ENCODE assay signal across 20 mouse cellular contexts in genomic region chr17:79394799-79395198, GRCm38 (mm10). TPM values are rescaled to one million over a fixed set of nuclear protein-coding genes. Genes with fewer than 3 reads are reported as not detected.
DNase-seq lines count a peak whose midpoint lies in the region; ATAC-seq and TF ChIP-seq lines count a peak whose summit lies in the region.
"Had no signal": no experiment of that assay in that cellular context is flagged by ENCODE, and none has a peak within 500 bp of the region (broad histone marks: within the 10 kb centered on the region; RNA-seq: fewer than 3 reads in every experiment).

No protein-coding gene starts in this region.

- ATAC-seq in midbrain, embryonic 15.5 days (replicated peaks) = peak; percentile 60; the same call in 1 of the 2 replicates
- no peak for ATAC-seq in midbrain, embryonic 11.5 days (ENCODE audit: low FRiP score)
- ATAC-seq: forebrain, embryonic 15.5 days had no signal

- no peaks in the 10 kb centered on the region for H3K9me3 ChIP-seq in midbrain, embryonic 15.5 days
- no peaks in the 10 kb centered on the region for H3K9me3 ChIP-seq in midbrain, embryonic 11.5 days (ENCODE audit: control insufficient read depth, low read length)
- H3K9me3 ChIP-seq: forebrain, embryonic 15.5 days; heart, embryonic 13.5 days; liver, embryonic 15.5 days; megakaryocyte, embryonic 14.5 days; neural tube, embryonic 15.5 days had no signal

- WGBS in midbrain, embryonic 15.5 days = 67% methylated on average over 5 of the region's 5 CpGs
- WGBS in midbrain, embryonic 11.5 days = 87% methylated on average over 5 of the region's 5 CpGs

- H3K4me3 ChIP-seq in midbrain, embryonic 15.5 days = no peak overlapping the region
- H3K4me3 ChIP-seq in midbrain, embryonic 11.5 days (ENCODE audit: low read depth, low read length) = no peak overlapping the region
- H3K4me3 ChIP-seq: forebrain, embryonic 15.5 days; heart, embryonic 13.5 days; liver, embryonic 15.5 days; megakaryocyte, embryonic 14.5 days; myocyte; neural tube, embryonic 15.5 days had no signal

- no peak for TF ChIP-seq POLR2A in brain, embryonic 14.5 days (IDR thresholded peaks at IDR 0.05; ENCODE audit: borderline replicate concordance, extremely low read depth, insufficient read depth, insufficient read length, poor library complexity, severe bottlenecking)

- H3K4me2 ChIP-seq in midbrain, embryonic 15.5 days = no peak overlapping the region
- no peak overlapping the region for H3K4me2 ChIP-seq in midbrain, embryonic 11.5 days
- H3K4me2 ChIP-seq: forebrain, embryonic 15.5 days; heart, embryonic 13.5 days; liver, embryonic 15.5 days; neural tube, embryonic 15.5 days had no signal

- no peaks in the 10 kb centered on the region for H3K36me3 ChIP-seq in midbrain, embryonic 15.5 days (replicated peaks)
- H3K36me3 ChIP-seq in midbrain, embryonic 11.5 days (ENCODE audit: control insufficient read depth, insufficient read depth, low read length) = no peaks in the 10 kb centered on the region
- H3K36me3 ChIP-seq: forebrain, embryonic 15.5 days; heart, embryonic 13.5 days; liver, embryonic 15.5 days; neural tube, embryonic 15.5 days had no signal

- no peaks in the 10 kb centered on the region for H3K27me3 ChIP-seq in midbrain, embryonic 15.5 days (replicated peaks)
- H3K27me3 ChIP-seq in midbrain, embryonic 11.5 days (ENCODE audit: control insufficient read depth, insufficient read depth, low read length) = no peaks in the 10 kb centered on the region
- H3K27me3 ChIP-seq: forebrain, embryonic 15.5 days; heart, embryonic 13.5 days; megakaryocyte, embryonic 14.5 days; neural tube, embryonic 15.5 days had no signal

- no peak overlapping the region for H3K27ac ChIP-seq in midbrain, embryonic 15.5 days
- H3K27ac ChIP-seq in midbrain, embryonic 11.5 days (ENCODE audit: low read depth, low read length) = no peak overlapping the region
- H3K27ac ChIP-seq: forebrain, embryonic 15.5 days; heart, embryonic 13.5 days; liver, embryonic 15.5 days; neural tube, embryonic 15.5 days had no signal

- no peak for DNase-seq in midbrain, embryonic 11.5 days (ENCODE audit: low spot score, missing footprints)
- peak; percentile 54 for DNase-seq in brain, embryonic 14.5 days (ENCODE audit: low read depth)
- peak; percentile 36 for DNase-seq in fat pad, adult 2 months (ENCODE audit: extremely low read depth, low read depth, low spot score)
- DNase-seq in lung, postnatal 36 days = peak; percentile 64
- DNase-seq in left cerebral cortex, adult 18-20 months (ENCODE audit: low spot score in 2 of 2) = no peak
- no peak for DNase-seq in adrenal gland, adult (ENCODE audit: inconsistent age in 2 of 2, low spot score in 1 of 2)
- DNase-seq in thymus, postnatal 4 days = no peak
- DNase-seq: adrenal gland, adult 2 months; cerebellum, adult 11-12 months; cerebellum, postnatal 36 days; heart, postnatal 4 days; kidney, adult 18-20 months; kidney, postnatal 25 days had no signal

- H3K9ac ChIP-seq in midbrain, embryonic 15.5 days = no peak overlapping the region
- H3K9ac ChIP-seq in midbrain, embryonic 11.5 days (ENCODE audit: low read length) = no peak overlapping the region
- H3K9ac ChIP-seq: forebrain, embryonic 15.5 days; heart, embryonic 13.5 days; liver, embryonic 15.5 days; neural tube, embryonic 15.5 days had no signal

- no peaks in the 10 kb centered on the region for H3K4me1 ChIP-seq in midbrain, embryonic 15.5 days
- no peaks in the 10 kb centered on the region for H3K4me1 ChIP-seq in midbrain, embryonic 11.5 days (ENCODE audit: control insufficient read depth, insufficient read depth, low read length)
- H3K4me1 ChIP-seq: forebrain, embryonic 15.5 days; heart, embryonic 13.5 days; liver, embryonic 15.5 days; megakaryocyte, embryonic 14.5 days; neural tube, embryonic 15.5 days had no signal

- TF ChIP-seq CTCF in brain, embryonic 14.5 days (IDR thresholded peaks at IDR 0.05; ENCODE audit: borderline replicate concordance, extremely low read depth, insufficient read depth, insufficient read length) = no peak

RNA-seq across cellular contexts. Expression of gene Cdc42ep3, which starts 39.9 kb away (rescaled TPM):
- polyA plus RNA-seq in midbrain, embryonic 15.5 days (2015; fragmentation: Nextera tagmentation; extraction: Ambion mirVana) = 43.1 and 48.5 TPM in 2 replicates
- polyA plus RNA-seq in midbrain, embryonic 11.5 days (2014; fragmentation: Nextera tagmentation; extraction: Ambion mirVana) = 18.0 and 21.3 TPM in 2 replicates
- polyA plus RNA-seq in brain, embryonic 14.5 days (2012; rRNA removed) = 25.6 and 27.9 TPM in 2 replicates
- 10 to 100 TPM; 16.4 to 17.8 TPM for total RNA-seq in left cerebral cortex, adult 18-20 months (2021)

Comparison
In these comparisons a context has a peak if more than half of its experiments do, and no peak if none do; other contexts are left out.
1. DNase-seq: peak in brain, embryonic 14.5 days (single experiment), fat pad, adult 2 months (single experiment) and lung, postnatal 36 days (single experiment); none in midbrain, embryonic 11.5 days (single experiment), left cerebral cortex, adult 18-20 months (0 of 2), adrenal gland, adult (0 of 2) and thymus, postnatal 4 days (single experiment).